Mouse (Mus musculus): ENCODE data around the gene Zfyve28.

- no peak for TF ChIP-seq CTCF (IDR thresholded peaks at IDR 0.05)
- no peak for TF ChIP-seq EP300 (IDR thresholded peaks at IDR 0.05)
Observed at GRCm38 (mm10) chr5:34285285-34285684, 3.0 kb downstream of the Zfyve28 start.

Data from lung, postnatal 0 days (tissue).